Mouse (Mus musculus) spleen, adult 2 months (tissue): ENCODE results near the gene Mrpl58.

Experiments used
- CTCF ChIP-seq: fragments of 200-500 bp; IDR thresholded peaks from 2 replicates; pipeline ENCODE4 v1.5.1; 2011; ENCODE audit warnings: mild to moderate bottlenecking, inconsistent platforms; ENCODE audit not compliant: insufficient read depth, insufficient read length, insufficient replicate concordance; ENCODE audit errors: extremely low read depth
- POLR2A ChIP-seq: fragments of 200-500 bp; IDR thresholded peaks from 2 replicates; pipeline ENCODE4 v1.6.1; 2011; ENCODE audit warnings: low read depth, low read length, inconsistent platforms

GRCm38 (mm10) chr11:115398085-115398484, 5.5 kb upstream of the Mrpl58 start:
- TF ChIP-seq POLR2A (no peak), CTCF (no peak)
